Mouse (Mus musculus) heart, postnatal 4 days (tissue): ENCODE measurements at regions not wholly inside any gene's neighbourhood (a gene's known extent, or its start where the extent isn't known, plus 50 kb on each side); places are given as distances from the start of the nearest gene placed in this dataset.
"Not testable (repeated sequence)": the region's sequence is repeated elsewhere in the genome, so short reads cannot be mapped to it uniquely, and the experiment has no call there.

Experiments
- DNase-seq: peaks from one replicate; pipeline ENCODE4 v3.0.0; 2021

DNA sequence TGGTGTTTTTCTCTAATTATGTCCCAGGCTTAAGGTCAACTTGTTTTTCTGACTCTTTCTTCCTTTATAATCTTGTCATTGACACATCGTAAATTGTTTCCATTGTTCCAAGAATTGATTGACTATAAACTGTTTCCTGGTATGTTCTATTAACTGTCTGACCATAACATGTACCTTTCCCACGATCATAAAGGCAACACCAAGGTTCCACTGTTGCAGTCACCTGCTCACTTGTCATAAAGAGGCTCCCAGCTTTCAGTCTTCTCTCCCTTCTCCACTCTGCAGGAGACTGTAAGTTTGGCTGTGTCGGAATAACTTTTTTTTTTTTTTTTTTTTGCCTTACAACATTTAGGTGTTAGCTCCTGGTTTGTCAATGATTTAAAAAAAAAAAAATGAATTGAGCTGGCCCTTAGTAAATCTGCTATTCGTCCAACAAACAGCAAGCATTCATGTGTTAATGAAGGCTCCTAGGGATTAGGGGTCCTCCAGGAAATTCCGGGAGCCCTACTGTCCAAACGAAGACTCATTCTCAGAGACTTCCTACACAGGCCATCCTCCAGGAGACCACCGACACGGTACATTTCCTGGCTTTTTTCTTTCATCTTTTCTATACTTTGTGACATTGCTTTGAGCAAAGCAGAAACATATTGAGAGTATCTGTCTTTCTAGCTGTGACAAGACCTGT, 122.2 kb upstream of the Trim24 start:
- no peak for DNase-seq

DNA sequence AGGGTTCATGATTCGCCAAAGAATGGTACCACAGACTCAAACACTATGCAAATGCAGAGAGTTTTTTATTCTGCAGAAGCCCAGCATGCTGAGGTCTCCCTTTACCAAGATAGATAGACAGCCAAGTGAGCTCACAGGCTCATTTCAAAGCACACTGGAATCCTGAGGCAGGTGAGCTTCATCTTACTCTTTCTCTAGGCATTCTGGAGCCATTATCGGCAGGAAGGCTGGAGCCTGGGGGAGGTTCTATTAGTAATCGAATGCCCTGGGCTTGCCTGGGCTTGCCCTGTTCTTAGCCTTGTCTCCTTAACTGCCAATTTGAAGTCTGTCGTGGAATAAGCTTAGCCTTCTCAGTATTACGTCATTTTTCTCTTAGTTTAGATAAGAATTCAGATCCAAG, 121.6 kb upstream of the Trim24 start:
- no peak for DNase-seq

- DNase-seq = no peak
Measured at GRCm38 (mm10) chr6:37750271-37750670, 120.3 kb upstream of the Trim24 start.

DNA sequence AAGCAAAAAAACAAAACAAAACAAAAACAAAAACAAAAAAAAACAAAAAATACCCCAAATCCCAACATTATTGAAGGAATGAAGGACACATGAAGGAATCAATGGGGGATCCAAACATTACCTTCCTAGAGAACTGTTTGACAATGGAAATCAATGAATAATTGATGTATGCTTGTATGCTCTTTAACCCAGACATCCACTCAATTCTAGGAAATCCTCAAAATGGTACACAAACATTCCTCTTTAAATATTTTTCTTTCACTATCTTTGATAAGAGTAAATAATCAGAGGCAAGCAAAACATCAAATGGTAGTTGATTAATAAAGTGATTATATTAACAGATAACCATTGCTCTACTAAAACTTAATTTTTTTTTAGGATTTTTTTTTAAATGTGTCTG, 118.9 kb upstream of the Trim24 start:
- DNase-seq = no peak

- not testable (repeated sequence) for DNase-seq
Measured at GRCm38 (mm10) chr6:37761003-37761402, 109.6 kb upstream of the Trim24 start.

DNA sequence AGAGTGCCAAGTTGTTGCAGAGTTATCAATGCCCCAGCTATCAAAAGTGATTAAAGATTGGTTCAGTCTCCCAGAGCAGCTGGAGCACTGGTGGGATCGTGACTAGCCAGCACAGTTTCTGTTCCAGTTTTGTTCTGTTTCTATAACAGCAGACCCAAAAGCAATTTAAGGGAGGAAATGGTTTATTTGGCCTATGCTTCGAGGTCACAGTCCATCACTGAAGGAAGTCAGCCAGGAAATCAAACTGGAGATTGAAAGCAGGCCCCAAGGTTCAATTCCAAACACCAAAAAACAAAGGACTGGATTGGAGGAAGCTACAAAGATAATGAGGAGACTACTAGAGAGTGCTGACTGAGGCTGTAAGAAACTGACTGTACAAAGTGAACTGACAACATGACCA, 107.6 kb upstream of the Trim24 start:
- DNase-seq = no peak

DNA sequence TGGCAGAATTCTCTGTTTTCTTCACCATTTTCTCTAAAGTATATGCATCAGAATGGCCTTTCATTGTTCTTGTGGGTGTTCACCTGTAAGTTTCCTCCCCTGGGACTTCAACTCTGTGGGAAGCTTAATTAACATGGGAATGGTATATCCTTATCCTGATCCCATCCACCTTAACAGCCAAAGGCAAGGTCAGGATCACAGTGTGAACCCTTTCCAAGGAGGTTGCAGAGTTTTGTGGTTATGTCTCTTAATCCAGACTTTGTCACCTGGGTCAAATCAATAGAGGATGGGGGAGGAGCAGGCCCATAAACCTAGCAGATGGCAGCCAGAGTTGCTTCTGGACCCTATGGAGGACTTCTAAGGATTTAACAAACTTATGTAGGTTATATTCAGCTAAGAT, 102.9 kb upstream of the Trim24 start:
- DNase-seq = no peak

DNA sequence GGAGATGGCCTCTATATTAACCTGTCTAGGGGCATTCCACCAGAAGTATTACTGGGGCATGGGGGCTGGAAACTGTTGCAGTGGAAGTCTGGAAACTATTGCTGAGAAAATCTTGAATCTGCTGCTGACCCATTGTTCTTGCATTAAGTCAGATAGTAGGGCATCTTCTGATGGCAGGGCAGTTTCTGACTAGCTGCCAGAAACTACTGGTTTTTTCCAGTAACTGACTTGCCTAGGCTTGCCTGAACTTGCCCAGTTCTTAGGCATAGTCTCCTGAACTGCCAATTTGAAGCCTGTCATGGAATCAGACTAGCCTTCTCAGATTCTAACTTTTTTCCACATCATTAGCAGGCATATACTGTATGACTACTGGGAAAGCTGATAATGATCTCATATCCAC, 97.3 kb upstream of the Trim24 start:
- no peak for DNase-seq

GRCm38 (mm10) chr6:37775151-37775550, 95.5 kb upstream of the Trim24 start:
- no peak for DNase-seq

DNA sequence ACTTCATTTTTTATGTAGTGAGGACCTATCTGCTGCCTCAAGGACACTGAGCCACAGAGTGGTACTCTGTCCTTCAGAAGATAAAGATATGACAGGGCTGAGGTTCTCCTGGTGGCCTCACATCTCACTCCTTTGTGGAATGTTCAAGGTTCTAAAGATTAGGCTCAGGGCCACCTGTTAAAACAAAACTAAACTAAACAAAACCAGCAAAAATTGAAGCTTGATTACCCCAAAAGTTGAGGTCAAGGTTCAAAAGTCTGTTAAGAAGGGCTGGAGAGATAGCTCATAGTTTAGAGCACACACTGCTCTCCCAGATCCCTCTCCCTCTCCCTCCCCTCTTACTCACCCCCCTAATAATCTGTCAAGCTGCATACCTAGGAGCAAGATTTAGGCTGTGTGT, 90.7 kb upstream of the Trim24 start:
- DNase-seq = no peak

GRCm38 (mm10) chr6:37781894-37782293, 88.7 kb upstream of the Trim24 start:
- DNase-seq = no peak

GRCm38 (mm10) chr6:37785280-37785679, 85.3 kb upstream of the Trim24 start:
- DNase-seq = not testable (repeated sequence)

DNA sequence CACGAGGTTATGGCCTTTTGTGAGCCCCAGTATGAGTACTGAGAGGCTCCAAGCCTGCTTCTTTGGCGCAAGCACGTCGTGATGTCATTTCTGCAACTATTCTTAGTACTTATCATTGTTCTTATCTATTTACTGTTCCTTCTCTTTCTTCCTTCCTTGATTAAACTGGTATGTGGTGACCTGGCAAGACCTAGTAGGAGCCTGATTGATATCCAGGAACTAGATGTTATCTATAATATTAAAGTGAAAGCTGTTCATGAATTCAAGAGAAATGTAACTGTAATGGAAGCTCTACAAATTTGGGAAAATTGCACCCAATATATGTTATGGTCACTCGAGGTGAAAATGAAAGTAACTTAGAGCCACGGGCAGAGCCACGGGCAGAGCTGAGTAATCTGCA, 84.9 kb upstream of the Trim24 start:
- no peak for DNase-seq

DNA sequence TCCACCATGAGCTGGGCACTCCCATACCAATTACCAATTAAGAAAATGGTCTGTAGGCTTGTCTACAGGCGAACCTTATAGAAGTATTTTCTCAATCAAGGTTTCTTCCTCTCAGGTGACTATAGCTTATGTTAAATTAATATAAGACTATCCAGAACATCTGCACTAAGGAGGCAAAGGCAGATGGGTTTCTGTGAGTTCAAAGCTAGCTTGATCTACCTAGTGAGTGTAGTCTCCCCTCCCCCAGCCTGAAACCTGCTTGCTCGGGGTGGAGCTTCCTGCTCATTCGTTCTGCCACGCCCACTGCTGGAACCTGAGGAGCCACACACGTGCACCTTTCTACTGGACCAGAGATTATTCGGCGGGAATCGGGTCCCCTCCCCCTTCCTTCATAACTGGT, 82.8 kb upstream of the Trim24 start:
- DNase-seq = not testable (repeated sequence)

DNA sequence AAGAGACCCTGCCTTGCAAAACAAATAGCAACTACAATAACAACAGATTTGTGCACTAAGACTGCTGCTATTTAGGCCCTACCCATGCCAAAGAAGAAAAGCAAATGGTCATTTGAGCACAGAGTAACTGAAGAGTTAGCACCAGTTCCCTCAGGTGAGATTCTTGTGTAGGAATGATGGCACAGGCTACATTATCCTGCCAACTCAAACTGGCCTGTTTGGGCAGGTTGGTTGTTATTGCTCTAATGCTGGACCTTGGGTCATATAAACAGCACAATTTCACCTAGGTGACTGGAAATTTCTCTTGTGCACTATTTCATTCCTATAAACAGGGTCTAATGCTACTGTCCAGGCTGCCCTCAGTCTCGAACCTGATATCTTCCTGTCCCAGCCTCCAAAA, 79.7 kb upstream of the Trim24 start:
- DNase-seq = no peak

DNA sequence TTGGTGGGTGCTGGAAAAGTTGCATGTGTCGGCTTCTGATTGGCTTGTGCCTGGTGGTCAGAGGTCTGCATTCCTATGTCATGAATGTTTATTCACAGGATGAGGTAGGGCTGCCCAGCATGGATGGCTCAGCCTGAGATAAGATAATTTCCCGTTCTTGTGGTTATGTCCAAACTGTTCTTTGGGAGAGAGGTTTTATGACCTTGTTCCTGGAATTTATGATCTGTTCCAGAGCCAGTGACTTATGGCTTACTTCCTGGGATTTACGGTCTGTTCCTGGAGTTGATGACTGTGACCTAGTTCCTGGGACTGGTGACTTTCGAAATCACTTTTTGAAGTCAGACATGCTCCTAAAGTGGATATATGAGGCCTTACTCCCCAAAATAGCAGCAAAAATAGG, 76.4 kb upstream of the Trim24 start:
- DNase-seq = no peak

DNA sequence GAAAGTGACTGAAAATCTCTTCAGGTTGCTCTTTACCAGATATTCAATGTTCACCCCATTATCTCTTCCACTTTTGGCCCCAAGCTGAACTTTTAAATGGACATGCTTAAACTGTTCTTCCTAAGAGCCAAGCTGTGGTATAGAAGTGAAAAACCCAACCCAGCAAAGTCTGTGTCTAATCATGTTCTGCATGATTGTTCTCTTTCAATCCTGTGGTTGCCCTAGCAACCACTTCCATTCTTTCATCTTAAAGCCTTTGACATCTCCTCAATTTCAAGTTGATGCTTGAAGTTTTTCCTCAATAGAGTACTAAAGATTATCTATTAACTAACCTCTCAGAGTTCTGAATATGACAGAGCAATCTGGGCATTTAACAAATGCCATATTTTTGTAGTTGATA, 75.6 kb upstream of the Trim24 start:
- no peak for DNase-seq

DNA sequence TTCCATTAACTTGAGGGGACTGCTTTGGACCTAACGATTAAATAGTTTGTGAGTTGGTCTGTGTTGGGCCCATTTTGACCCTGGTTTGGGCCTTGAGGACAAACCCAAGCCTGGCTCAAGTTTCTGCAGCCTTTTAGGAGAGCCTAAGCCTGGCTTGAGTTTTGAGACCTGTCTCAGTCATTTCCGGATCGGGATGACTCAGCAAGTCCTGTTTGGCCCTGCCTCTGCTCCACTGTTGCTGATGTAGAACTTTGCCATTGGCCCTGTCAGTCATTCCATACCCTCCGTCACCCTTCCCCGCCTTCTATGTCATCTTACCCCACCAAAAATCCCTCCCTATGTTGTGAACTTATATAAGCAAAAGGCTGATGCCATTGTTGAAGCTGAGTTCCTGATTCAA, 67.4 kb upstream of the Trim24 start:
- no peak for DNase-seq

GRCm38 (mm10) chr6:37805896-37806295, 64.7 kb upstream of the Trim24 start:
- not testable (repeated sequence) for DNase-seq

- not testable (repeated sequence) for DNase-seq
Measured at GRCm38 (mm10) chr6:37806529-37807191, 64.0 kb upstream of the Trim24 start.

DNA sequence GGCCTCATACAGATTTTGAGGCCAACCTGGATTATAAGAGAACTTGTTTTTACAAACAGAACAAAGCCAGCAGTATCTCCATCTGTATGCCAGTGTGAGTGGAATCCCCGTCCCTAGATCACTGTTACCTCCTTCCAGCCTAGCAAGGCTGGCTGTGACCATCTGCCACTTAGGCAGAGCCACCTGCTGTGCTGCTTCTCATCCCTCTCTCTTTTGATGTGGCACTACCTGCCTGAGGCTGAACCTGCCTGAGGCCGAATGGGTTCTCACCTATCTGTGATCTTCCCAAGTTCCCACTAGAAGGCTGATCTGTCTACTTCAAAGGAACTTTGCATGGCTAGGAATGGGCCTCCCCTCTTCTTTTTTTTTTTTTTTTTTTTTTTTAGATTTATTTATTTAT, 55.4 kb upstream of the Trim24 start:
- not testable (repeated sequence) for DNase-seq
